Mouse (Mus musculus): ENCODE measurements around the gene Eif4g3. TPM values are rescaled to one million over a fixed set of nuclear protein-coding genes. Genes with fewer than 3 reads are reported as not detected.

Gene Eif4g3
- total and polyA plus RNA-seq, 3 experiments, result 22.8 to 63.7 TPM; not detected in 1

GRCm38 (mm10) chr4:138042257-138042589, 49.4 kb downstream of the Eif4g3 start:
- Histone ChIP-seq H3K27ac (ENCODE audit: control insufficient read depth, low read depth, low read length) (no peak overlapping the region), H3K79me2 (ENCODE audit: control insufficient read depth, insufficient read depth, low read length, poor library complexity) (no peaks in the 10 kb centered on the region; the same call in 1 of the 2 replicates), H3K36me3 (ENCODE audit: control insufficient read depth in 1 of 2, insufficient read depth in 2 of 2, low read length in 2 of 2) (peaks cover 0 to 16% of the 10 kb centered on the region in 2 experiments; a peak in 2 of 4 replicates), H3K9ac (ENCODE audit: control insufficient read depth, low read depth, low read length, poor library complexity, severe bottlenecking) (no peak overlapping the region), H3K27me3 (ENCODE audit: control insufficient read depth in 1 of 2, insufficient read depth in 2 of 2, low read length in 2 of 2) (no peaks in the 10 kb centered on the region), H3K9me3 (replicated peaks; ENCODE audit: insufficient read depth, low read length) (no peaks in the 10 kb centered on the region; the same call in 1 of the 2 replicates), H3K4me1 (ENCODE audit: control insufficient read depth in 1 of 2, insufficient read depth in 2 of 2, low read length in 2 of 2) (no peaks in the 10 kb centered on the region), H3K4me3 (ENCODE audit: control insufficient read depth in 1 of 2, insufficient read depth in 1 of 2, low read depth in 2 of 2, low read length in 2 of 2) (no peak overlapping the region)
- DNase-seq (ENCODE audit: low read depth, low spot score), result no peak
- no peak for TF ChIP-seq ZMIZ1 (IDR thresholded peaks at IDR 0.05; ENCODE audit: low read depth, low read length)
- no peak for TF ChIP-seq CTCF (IDR thresholded peaks at IDR 0.05 in 2 of 3, conservative IDR thresholded peaks at IDR 0.05 in 1 of 3; ENCODE audit: control insufficient read depth in 1 of 3, insufficient read depth in 1 of 3, low read depth in 2 of 3, low read length in 3 of 3, poor library complexity in 1 of 3, severe bottlenecking in 1 of 3)

DNA sequence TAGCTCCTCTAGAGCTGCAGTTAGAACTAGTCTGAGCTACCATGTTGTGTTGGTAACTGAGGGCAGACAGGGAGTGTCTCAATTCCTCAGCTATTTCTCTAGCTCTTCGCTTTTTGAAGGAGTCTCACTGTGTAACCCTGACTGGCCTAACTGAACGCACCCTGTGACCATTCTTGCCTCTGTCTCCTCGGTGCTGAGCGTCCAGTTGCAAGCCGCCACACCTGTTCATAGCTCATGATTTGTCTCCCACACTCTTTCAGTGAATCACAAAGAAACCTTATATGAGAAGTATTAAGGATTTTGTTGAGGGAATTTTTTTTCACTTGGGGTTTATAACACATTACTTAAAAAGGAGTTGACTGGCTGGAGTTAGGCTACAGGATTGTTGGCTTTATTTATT, 49.8 kb downstream of the Eif4g3 start:
- Histone ChIP-seq H3K4me3 (ENCODE audit: control insufficient read depth in 1 of 2, insufficient read depth in 1 of 2, low read depth in 2 of 2, low read length in 2 of 2) (no peak overlapping the region), H3K79me2 (ENCODE audit: control insufficient read depth, insufficient read depth, low read length, poor library complexity) (no peaks in the 10 kb centered on the region; the same call in 1 of the 2 replicates), H3K36me3 (ENCODE audit: control insufficient read depth in 1 of 2, insufficient read depth in 2 of 2, low read length in 2 of 2) (peaks cover 0 to 16% of the 10 kb centered on the region in 2 experiments; a peak in 2 of 4 replicates), H3K27ac (ENCODE audit: control insufficient read depth, low read depth, low read length) (no peak overlapping the region), H3K9ac (ENCODE audit: control insufficient read depth, low read depth, low read length, poor library complexity, severe bottlenecking) (no peak overlapping the region), H3K27me3 (ENCODE audit: control insufficient read depth in 1 of 2, insufficient read depth in 2 of 2, low read length in 2 of 2) (no peaks in the 10 kb centered on the region), H3K4me1 (ENCODE audit: control insufficient read depth in 1 of 2, insufficient read depth in 2 of 2, low read length in 2 of 2) (no peaks in the 10 kb centered on the region), H3K9me3 (replicated peaks; ENCODE audit: insufficient read depth, low read length) (no peaks in the 10 kb centered on the region)
- DNase-seq (ENCODE audit: low read depth, low spot score), result no peak
- TF ChIP-seq MAZ (IDR thresholded peaks at IDR 0.05; ENCODE audit: low read depth, low read length) (no peak), MEF2A (IDR thresholded peaks at IDR 0.05; ENCODE audit: extremely low read depth, insufficient replicate concordance, low read depth, low read length, poor library complexity, severe bottlenecking) (no peak), MYC (IDR thresholded peaks at IDR 0.05; ENCODE audit: low read depth, low read length) (no peak), TAL1 (IDR thresholded peaks at IDR 0.05; ENCODE audit: low read length) (no peak), CHD1 (IDR thresholded peaks at IDR 0.05; ENCODE audit: low read depth, low read length) (no peak), CHD2 (IDR thresholded peaks at IDR 0.05; ENCODE audit: low read length) (no peak), ZC3H11A (IDR thresholded peaks at IDR 0.05; ENCODE audit: low read depth, low read length) (no peak), GATA1 (IDR thresholded peaks at IDR 0.05; ENCODE audit: low read depth, low read length) (no peak), BHLHE40 (IDR thresholded peaks at IDR 0.05; ENCODE audit: borderline replicate concordance, low read depth, low read length) (no peak), GABPA (IDR thresholded peaks at IDR 0.05; ENCODE audit: low read depth, low read length) (no peak), KAT2A (conservative IDR thresholded peaks at IDR 0.05; ENCODE audit: low read depth, low read length) (no peak), SMC3 (IDR thresholded peaks at IDR 0.05; ENCODE audit: low read depth, low read length) (no peak), MYB (IDR thresholded peaks at IDR 0.05; ENCODE audit: low read depth, low read length) (no peak), SIN3A (IDR thresholded peaks at IDR 0.05; ENCODE audit: low read length) (no peak), NRF1 (IDR thresholded peaks at IDR 0.05; ENCODE audit: insufficient read depth, low read depth, low read length, poor library complexity, severe bottlenecking) (no peak), MAFK (IDR thresholded peaks at IDR 0.05; ENCODE audit: borderline replicate concordance, low read depth, low read length) (no peak)
